ENCODE assay signal across 22 mouse cellular contexts in genomic region chr5:151074282-151074681, GRCm38 (mm10).
DNase-seq lines count a peak whose midpoint lies in the region; ATAC-seq and TF ChIP-seq lines count a peak whose summit lies in the region.
"Had no signal": no experiment of that assay in that cellular context is flagged by ENCODE, and none has a peak within 500 bp of the region (broad histone marks: within the 10 kb centered on the region; RNA-seq: fewer than 3 reads in every experiment).

No protein-coding gene starts in this region.

- H3K27ac ChIP-seq in heart, embryonic 13.5 days (replicated peaks): peak overlapping the region; percentile 36; the same call in 1 of the 2 replicates
- H3K27ac ChIP-seq in layer of hippocampus, adult 2 months: peak overlapping the region; percentile 81
- 0 out of 2 replicates have a peak overlapping the region, but pooled peaks have one; percentile 25 for H3K27ac ChIP-seq in embryonic fibroblast, embryonic 13.5 days (ENCODE audit: insufficient read depth, low read length)
- H3K27ac ChIP-seq: embryonic facial prominence, embryonic 12.5 days; forebrain, embryonic 12.5 days; hindbrain, embryonic 12.5 days had no signal

- H3K9ac ChIP-seq in heart, embryonic 13.5 days: no peak overlapping the region
- H3K9ac ChIP-seq: embryonic facial prominence, embryonic 12.5 days; forebrain, embryonic 12.5 days; hindbrain, embryonic 12.5 days had no signal

- no peak overlapping the region for H3K4me3 ChIP-seq in heart, embryonic 13.5 days
- H3K4me3 ChIP-seq in layer of hippocampus, adult 2 months: no peak overlapping the region
- no peak overlapping the region for H3K4me3 ChIP-seq in embryonic fibroblast, embryonic 13.5 days (ENCODE audit: insufficient read depth, low read length)
- H3K4me3 ChIP-seq: embryonic facial prominence, embryonic 12.5 days; forebrain, embryonic 12.5 days; hindbrain, embryonic 12.5 days had no signal

- intact Hi-C loops in heart, postnatal 14 days (cut with DNase I): no loop called here

- no peak overlapping the region for H3K4me2 ChIP-seq in heart, embryonic 13.5 days
- H3K4me2 ChIP-seq: embryonic facial prominence, embryonic 12.5 days; forebrain, embryonic 12.5 days; hindbrain, embryonic 12.5 days had no signal

- 45% methylated on average over 4 of the region's 4 CpGs for WGBS in heart, embryonic 13.5 days

- TF ChIP-seq POLR2A in embryonic fibroblast, embryonic 13.5 days (IDR thresholded peaks at IDR 0.05; ENCODE audit: low read depth, low read length): no peak

- H3K36me3 ChIP-seq in heart, embryonic 13.5 days: no peaks in the 10 kb centered on the region; the same call in 1 of the 2 replicates
- H3K36me3 ChIP-seq: embryonic facial prominence, embryonic 12.5 days; forebrain, embryonic 12.5 days; G1E; hindbrain, embryonic 12.5 days had no signal

- peaks cover 36% of the 10 kb centered on the region for H3K4me1 ChIP-seq in heart, embryonic 13.5 days
- H3K4me1 ChIP-seq in embryonic fibroblast, embryonic 13.5 days (ENCODE audit: control insufficient read depth, insufficient read depth, low read length): peaks cover 18% of the 10 kb centered on the region
- H3K4me1 ChIP-seq: forebrain, embryonic 12.5 days; hindbrain, embryonic 12.5 days had no signal

- ATAC-seq in frontal cortex, adult (ENCODE audit: low TSS enrichment): peak; percentile 58; the same call in 1 of the 2 replicates
- no peak for ATAC-seq in heart, embryonic 13.5 days (ENCODE audit: extremely low read depth, insufficient number of reproducible peaks, low FRiP score, low TSS enrichment)
- ATAC-seq: CD4-positive, CD25-positive, alpha-beta regulatory T cell, adult 4 months; forebrain, embryonic 16.5 days; hindbrain, embryonic 16.5 days; inflammation-experienced regulatory T-cells, adult 6 months; intestine, postnatal 0 days had no signal

- DNase-seq in frontal cortex, postnatal 10 days (ENCODE audit: low spot score in 2 of 2): no peak
- no peak for DNase-seq in heart, postnatal 14 days
- DNase-seq in layer of hippocampus, adult 2 months (ENCODE audit: low spot score in 2 of 2): no peak
- no peak for DNase-seq in layer of hippocampus, postnatal 36 days
- DNase-seq: adrenal gland, postnatal 10 days; B cell, adult 2 months; cerebellum, adult 11-12 months; cerebellum, adult 9-10 months; cerebellum, postnatal 25 days; heart, postnatal 36 days had no signal

- H3K9me3 ChIP-seq in heart, embryonic 13.5 days: peaks cover 4% of the 10 kb centered on the region
- H3K9me3 ChIP-seq: embryonic facial prominence, embryonic 12.5 days; forebrain, embryonic 12.5 days; hindbrain, embryonic 12.5 days had no signal

- no peaks in the 10 kb centered on the region for H3K27me3 ChIP-seq in heart, embryonic 13.5 days (replicated peaks)
- H3K27me3 ChIP-seq: embryonic facial prominence, embryonic 12.5 days; forebrain, embryonic 12.5 days; hindbrain, embryonic 12.5 days had no signal

- no peak for TF ChIP-seq CTCF in layer of hippocampus, adult 2 months (conservative IDR thresholded peaks at IDR 0.05)
- TF ChIP-seq CTCF in embryonic fibroblast, embryonic 13.5 days (IDR thresholded peaks at IDR 0.05; ENCODE audit: borderline replicate concordance, insufficient read depth, low read length): no peak

Comparison
In these comparisons a context has a peak if more than half of its experiments do, and no peak if none do; other contexts are left out.
1. H3K27ac ChIP-seq: peak in every context shown above with its lines; median percentile 81 in layer of hippocampus, adult 2 months; 36 in heart, embryonic 13.5 days; 25 in embryonic fibroblast, embryonic 13.5 days.